ENCODE assay signal across 25 mouse cellular contexts in genomic region chr10:5507478-5507877, GRCm38 (mm10). TPM values are rescaled to one million over a fixed set of nuclear protein-coding genes. Genes with fewer than 3 reads are reported as not detected.
DNase-seq lines count a peak whose midpoint lies in the region; ATAC-seq and TF ChIP-seq lines count a peak whose summit lies in the region.
"Had no signal": no experiment of that assay in that cellular context is flagged by ENCODE, and none has a peak within 500 bp of the region (broad histone marks: within the 10 kb centered on the region; RNA-seq: fewer than 3 reads in every experiment).

No protein-coding gene starts in this region.

- peak; percentile 83 for ATAC-seq in forebrain, postnatal 0 days
- ATAC-seq in forebrain, embryonic 15.5 days (replicated peaks), result no peak
- ATAC-seq: activated CD4-positive, CD25-positive, alpha-beta regulatory T cell, adult 4 months; CD4-positive, CD25-positive, alpha-beta regulatory T cell, adult 4 months; forebrain, embryonic 13.5 days; forebrain, embryonic 16.5 days; Patski had no signal

- no peak overlapping the region for H3K4me3 ChIP-seq in forebrain, postnatal 0 days (ENCODE audit: low read depth, low read length)
- no peak overlapping the region for H3K4me3 ChIP-seq in forebrain, embryonic 15.5 days
- H3K4me3 ChIP-seq in layer of hippocampus, adult 2 months, result peak overlapping the region; percentile 2; the same call in 1 of the 2 replicates
- no peak overlapping the region for H3K4me3 ChIP-seq in left cerebral cortex, adult 2 months
- H3K4me3 ChIP-seq: embryonic facial prominence, embryonic 10.5 days; embryonic facial prominence, embryonic 12.5 days; forebrain, embryonic 13.5 days had no signal

- no peaks in the 10 kb centered on the region for H3K9me3 ChIP-seq in forebrain, postnatal 0 days (ENCODE audit: low read length)
- no peaks in the 10 kb centered on the region for H3K9me3 ChIP-seq in forebrain, embryonic 15.5 days
- H3K9me3 ChIP-seq: embryonic facial prominence, embryonic 10.5 days; embryonic facial prominence, embryonic 12.5 days; forebrain, embryonic 13.5 days; G1E had no signal

- H3K9ac ChIP-seq in forebrain, postnatal 0 days, result no peak overlapping the region
- no peak overlapping the region for H3K9ac ChIP-seq in forebrain, embryonic 15.5 days (replicated peaks)
- H3K9ac ChIP-seq: embryonic facial prominence, embryonic 12.5 days; forebrain, embryonic 13.5 days had no signal

- no peaks in the 10 kb centered on the region for H3K36me3 ChIP-seq in forebrain, postnatal 0 days (ENCODE audit: insufficient read depth)
- no peaks in the 10 kb centered on the region for H3K36me3 ChIP-seq in forebrain, embryonic 15.5 days
- H3K36me3 ChIP-seq: embryonic facial prominence, embryonic 10.5 days; embryonic facial prominence, embryonic 12.5 days; G1E had no signal

- no peaks in the 10 kb centered on the region for H3K27me3 ChIP-seq in forebrain, postnatal 0 days (ENCODE audit: insufficient read depth, low read length)
- no peaks in the 10 kb centered on the region for H3K27me3 ChIP-seq in forebrain, embryonic 15.5 days
- H3K27me3 ChIP-seq: CH12.LX; embryonic facial prominence, embryonic 12.5 days; forebrain, embryonic 13.5 days; Patski had no signal

- H3K27ac ChIP-seq in forebrain, postnatal 0 days (ENCODE audit: low read depth, low read length), result no peak overlapping the region
- no peak overlapping the region for H3K27ac ChIP-seq in forebrain, embryonic 15.5 days (replicated peaks)
- peak overlapping the region; percentile 78 for H3K27ac ChIP-seq in layer of hippocampus, adult 2 months
- peak overlapping the region; percentile 54; the same call in 1 of the 2 replicates for H3K27ac ChIP-seq in left cerebral cortex, adult 2 months
- H3K27ac ChIP-seq: embryonic facial prominence, embryonic 10.5 days; embryonic facial prominence, embryonic 12.5 days; forebrain, embryonic 13.5 days had no signal

- H3K4me2 ChIP-seq in forebrain, postnatal 0 days (ENCODE audit: low read depth), result no peak overlapping the region
- H3K4me2 ChIP-seq in forebrain, embryonic 15.5 days (replicated peaks), result no peak overlapping the region
- H3K4me2 ChIP-seq: embryonic facial prominence, embryonic 12.5 days; forebrain, embryonic 13.5 days had no signal

- no peak for TF ChIP-seq CTCF in forebrain, postnatal 0 days (IDR thresholded peaks at IDR 0.05; ENCODE audit: low read depth)
- no peak for TF ChIP-seq CTCF in layer of hippocampus, adult 2 months (conservative IDR thresholded peaks at IDR 0.05)
- no peak for TF ChIP-seq CTCF in left cerebral cortex, adult 2 months (IDR thresholded peaks at IDR 0.05)

- H3K4me1 ChIP-seq in forebrain, postnatal 0 days (ENCODE audit: insufficient read depth), result 0 out of 2 replicates have a peak, but pooled peaks cover 9% of the 10 kb centered on the region
- no peaks in the 10 kb centered on the region for H3K4me1 ChIP-seq in forebrain, embryonic 15.5 days
- H3K4me1 ChIP-seq: embryonic facial prominence, embryonic 10.5 days; embryonic facial prominence, embryonic 12.5 days; forebrain, embryonic 13.5 days had no signal

- 25% methylated on average over 2 of the region's 2 CpGs for WGBS in forebrain, postnatal 0 days
- 51% methylated on average over 2 of the region's 2 CpGs for whole genome bisulfite sequencing in forebrain, embryonic 15.5 days

- DNase-seq in forebrain, postnatal 0 days, result peak; percentile 11
- DNase-seq in layer of hippocampus, adult 2 months (ENCODE audit: low spot score in 2 of 2), result no peak
- DNase-seq in layer of hippocampus, postnatal 10 days (ENCODE audit: low spot score in 2 of 2), result no peak
- DNase-seq in left cerebral cortex, adult 2 months (ENCODE audit: extremely low spot score in 1 of 2, low spot score in 2 of 2), result no peak
- no peak for DNase-seq in left cerebral cortex, postnatal 14 days (ENCODE audit: low spot score in 2 of 2)
- DNase-seq in telencephalon, adult 2 months (ENCODE audit: low read depth, low spot score), result peak; percentile 39
- no peak for DNase-seq in lung, adult 18-20 months
- DNase-seq: adrenal gland, adult 8-10 months; adrenal gland, postnatal 14 days; adrenal gland, postnatal 36 days; B cell, adult 2 months; cerebellum, adult 11-12 months; cerebellum, adult 9-10 months; cerebellum, postnatal 10 days; cerebellum, postnatal 25 days had no signal

- intact Hi-C loops in left cerebral cortex, adult 2 months (cut with DNase I), result no loop called here
- intact Hi-C loops in left cerebral cortex, postnatal 14 days (cut with DNase I), result no loop called here

RNA-seq across cellular contexts. Expression of gene Syne1, which starts 43.8 kb away (rescaled TPM):
- total RNA-seq in forebrain, postnatal 0 days (2014; rRNA removed), result 39.8 and 60.5 TPM in 2 replicates
- 5.0 and 11.2 TPM in 2 replicates for polyA plus RNA-seq in forebrain, postnatal 0 days (2015; fragmentation: Nextera tagmentation; extraction: Ambion mirVana)
- 4.9 and 5.2 TPM in 2 replicates for polyA plus RNA-seq in forebrain, embryonic 15.5 days (2015; fragmentation: Nextera tagmentation; extraction: Ambion mirVana)
- 100 to 1,000 TPM; 307 to 317 TPM for total RNA-seq in layer of hippocampus, adult 2 months (2021)
- 100 to 1,000 TPM; 126 to 137 TPM for total RNA-seq in layer of hippocampus, postnatal 10 days (2021)
- 100 to 1,000 TPM; 430 to 445 TPM for total RNA-seq in left cerebral cortex, adult 2 months (2021)
- total RNA-seq in left cerebral cortex, postnatal 14 days (2021), result 100 to 1,000 TPM; 247 to 308 TPM

Comparison
In these comparisons a context has a peak if more than half of its experiments do, and no peak if none do; other contexts are left out.
1. DNase-seq: peak in forebrain, postnatal 0 days (single experiment) and telencephalon, adult 2 months (single experiment); none in layer of hippocampus, adult 2 months (0 of 2), layer of hippocampus, postnatal 10 days (0 of 2), left cerebral cortex, adult 2 months (0 of 2), left cerebral cortex, postnatal 14 days (0 of 2) and lung, adult 18-20 months (0 of 2).
2. H3K27ac ChIP-seq: peak in layer of hippocampus, adult 2 months (single experiment) and left cerebral cortex, adult 2 months (single experiment); none in forebrain, postnatal 0 days (single experiment) and forebrain, embryonic 15.5 days (single experiment).